Mouse (Mus musculus) liver, postnatal 0 days (tissue): ENCODE measurements around the gene Abcb7. TPM values are rescaled to one million over a fixed set of nuclear protein-coding genes. Genes with fewer than 3 reads are reported as not detected.
"Not testable (repeated sequence)": the region's sequence is repeated elsewhere in the genome, so short reads cannot be mapped to it uniquely, and the experiment has no call there.

Source experiments
- ATAC-seq: fragments of 200-750 bp; cut with Nextera tagmentation; 2 replicates; pipeline ENCODE4 v1.8.0; 2017; ENCODE audit warnings: mild to moderate bottlenecking, moderate library complexity
- DNase-seq: peaks from one replicate; pipeline ENCODE4 v3.0.0-alpha.2; 2016
- H3K27ac ChIP-seq: fragments of 300-500 bp; sonication (generic); 2 replicates; pipeline ENCODE4 v1.5.1; 2014; ENCODE audit warnings: antibody characterized with exemption, moderate library complexity, mild to moderate bottlenecking, low read depth
- H3K27me3 ChIP-seq: fragments of 300-500 bp; sonication (generic); 2 replicates; pipeline ENCODE4 v1.6.1; 2014; ENCODE audit warnings: low read length, control low read depth, mixed read lengths; ENCODE audit not compliant: insufficient read depth
- H3K36me3 ChIP-seq: fragments of 300-500 bp; sonication (generic); replicated peaks from 2 replicates; pipeline ENCODE4 v1.6.1; 2014; ENCODE audit warnings: mild to moderate bottlenecking, control low read depth, low read length, moderate library complexity, mixed read lengths; ENCODE audit not compliant: insufficient read depth
- H3K4me1 ChIP-seq: fragments of 300-500 bp; sonication (generic); 2 replicates; pipeline ENCODE4 v1.6.1; 2014; ENCODE audit warnings: antibody characterized with exemption, mild to moderate bottlenecking, control low read depth; ENCODE audit not compliant: insufficient read depth
- H3K4me2 ChIP-seq: fragments of 300-500 bp; sonication (generic); 2 replicates; pipeline ENCODE4 v1.6.1; 2014; ENCODE audit warnings: low read depth, mild to moderate bottlenecking, low read length, moderate library complexity, mixed read lengths
- H3K4me3 ChIP-seq: fragments of 300-500 bp; sonication (generic); 2 replicates; pipeline ENCODE4 v1.5.1; 2014; ENCODE audit warnings: low read depth, low read length
- H3K9ac ChIP-seq: fragments of 300-500 bp; sonication (generic); replicated peaks from 2 replicates; pipeline ENCODE4 v1.6.1; 2014; ENCODE audit warnings: mild to moderate bottlenecking, moderate library complexity
- H3K9me3 ChIP-seq: fragments of 300-500 bp; sonication (generic); 2 replicates; pipeline ENCODE4 v1.6.1; 2016; ENCODE audit warnings: mild to moderate bottlenecking, control low read depth, low read length, mixed read lengths
- CTCF ChIP-seq: sonication (generic); IDR thresholded peaks from 2 replicates; pipeline ENCODE4 v1.5.1; 2016; ENCODE audit warnings: antibody characterized with exemption, low read depth
- EP300 ChIP-seq: IDR thresholded peaks from 2 replicates; pipeline ENCODE4 v1.6.1; 2016; ENCODE audit warnings: antibody characterized with exemption, low read depth, mild to moderate bottlenecking
- WGBS: fragments of 180-500 bp; shearing (Covaris S2); extraction: QIAGEN DNeasy Blood & Tissue Kit; methylation state at CpG from one replicate; pipeline ENCODE4 v1.1.7; 2014; ENCODE audit not compliant: insufficient replicate concordance; 5-methylcytosine and 5-hydroxymethylcytosine counted together
- polyA plus RNA-seq: library from polyadenylated mRNA; unstranded; fragments of >200 nt; fragmentation: Nextera tagmentation; extraction: Ambion mirVana; gene quantifications from 2 replicates; pipeline ENCODE4 v1.2.1, GENCODE M21; 2015

Gene Abcb7
- polyA plus RNA-seq, 1 experiment from 2014 or later: 5.5 TPM

DNA sequence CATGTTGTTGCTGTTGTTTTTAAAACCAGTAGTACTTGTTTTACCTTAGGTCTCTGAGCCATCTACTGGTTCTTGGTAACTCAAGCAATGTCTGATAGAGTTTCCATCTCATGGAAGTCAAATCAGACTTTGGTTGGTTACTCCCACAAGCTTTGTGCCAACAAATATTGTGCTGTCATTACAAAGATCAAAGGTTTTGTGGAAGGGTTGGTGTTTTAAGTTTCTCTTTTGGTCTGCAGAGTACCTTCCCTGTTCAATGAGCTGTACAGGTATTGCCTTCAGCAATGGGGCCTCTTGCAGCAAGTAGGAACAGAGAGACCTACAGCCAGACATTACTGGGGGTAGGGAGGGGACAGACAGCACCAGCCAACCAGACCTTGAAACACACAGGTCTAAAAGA lies 5.5 kb downstream of the Abcb7 start:
- Histone ChIP-seq H3K4me3 (no peak overlapping the region), H3K27ac (no peak overlapping the region), H3K27me3 (no peaks in the 10 kb centered on the region), H3K4me1 (no peaks in the 10 kb centered on the region), H3K9me3 (no peaks in the 10 kb centered on the region), H3K36me3 (no peaks in the 10 kb centered on the region), H3K9ac (no peak overlapping the region), H3K4me2 (peak overlapping the region; percentile 16; the same call in 1 of the 2 replicates)
- TF ChIP-seq EP300 (no peak), CTCF (no peak)
- ATAC-seq: peak; percentile 36
- no peak for DNase-seq

DNA sequence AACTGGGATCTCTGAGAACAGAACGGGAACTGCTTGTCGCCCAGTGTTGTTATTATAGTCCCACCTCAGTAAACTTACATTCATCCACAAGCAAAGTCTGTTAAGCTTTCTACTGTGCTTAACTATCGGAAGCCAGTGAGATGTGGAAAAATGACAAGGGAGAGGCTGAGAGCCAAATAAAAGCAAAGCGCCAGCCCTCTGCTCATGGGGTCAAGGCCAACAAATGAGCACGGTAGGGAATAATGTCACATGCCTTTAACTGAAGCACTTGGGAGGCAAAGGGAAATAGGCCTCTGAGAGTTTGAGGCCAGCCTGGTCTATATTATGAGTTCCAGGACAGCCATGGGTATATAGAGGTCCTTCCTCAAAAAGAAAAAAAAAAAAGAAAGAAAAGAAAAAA lies 11.2 kb downstream of the Abcb7 start:
- Histone ChIP-seq H3K9ac (no peak overlapping the region), H3K4me3 (no peak overlapping the region), H3K27ac (no peak overlapping the region), H3K36me3 (no peaks in the 10 kb centered on the region), H3K4me2 (no peak overlapping the region), H3K4me1 (no peaks in the 10 kb centered on the region), H3K9me3 (no peaks in the 10 kb centered on the region), H3K27me3 (no peaks in the 10 kb centered on the region)
- DNase-seq (no peak), ATAC-seq (no peak)
- TF ChIP-seq CTCF (no peak), EP300 (no peak)
- 69% methylated on average over 5 of the region's 5 CpGs for WGBS

DNA sequence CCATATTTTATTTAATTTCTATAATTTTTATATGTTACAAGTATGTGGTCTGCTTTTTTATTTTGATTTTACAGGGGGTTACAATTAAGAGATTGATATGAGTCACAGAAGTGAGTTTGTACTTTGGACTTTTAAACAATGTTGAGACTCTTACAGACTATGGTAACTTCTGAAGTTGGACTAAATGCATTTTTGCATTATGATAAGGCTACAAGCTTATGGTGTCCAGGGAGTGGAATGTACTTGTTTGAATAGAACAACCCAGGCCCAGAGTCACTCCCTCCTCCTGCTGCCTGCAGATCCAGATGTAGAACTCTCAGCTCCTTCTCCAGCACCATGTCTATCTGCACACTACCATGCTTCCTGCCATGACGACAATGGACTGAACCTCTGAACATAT lies 12.5 kb downstream of the Abcb7 start:
- DNase-seq: no peak
- ATAC-seq: no peak
- H3K4me2 ChIP-seq: no peak overlapping the region
- H3K27ac ChIP-seq: no peak overlapping the region
- 89% methylated on average over 1 of the region's 1 CpGs for WGBS
- TF ChIP-seq CTCF (no peak), EP300 (no peak)
- no peaks in the 10 kb centered on the region for H3K27me3 ChIP-seq
- H3K9ac ChIP-seq: no peak overlapping the region
- H3K4me3 ChIP-seq: no peak overlapping the region
- no peaks in the 10 kb centered on the region for H3K36me3 ChIP-seq
- no peaks in the 10 kb centered on the region for H3K9me3 ChIP-seq
- H3K4me1 ChIP-seq: no peaks in the 10 kb centered on the region

DNA sequence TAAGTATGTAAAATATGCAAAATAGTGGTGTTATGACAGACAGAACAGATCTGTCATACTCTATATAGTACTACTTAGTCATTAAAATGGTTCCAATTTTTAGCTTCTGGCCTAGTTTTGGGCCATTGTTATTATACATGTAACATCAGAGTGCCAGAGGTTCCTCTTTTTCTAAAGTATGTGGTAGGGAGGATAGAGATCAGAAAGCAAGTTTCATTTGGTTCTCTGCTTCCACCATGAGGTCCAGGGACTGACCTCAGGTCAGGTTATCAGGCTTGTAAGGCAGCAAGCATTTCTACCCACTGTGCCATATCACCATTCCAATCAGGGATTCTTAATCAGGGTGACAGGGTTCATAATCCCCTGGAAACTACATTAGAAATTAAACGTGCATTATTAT lies 16.1 kb downstream of the Abcb7 start:
- Histone ChIP-seq H3K4me2 (no peak overlapping the region), H3K4me3 (no peak overlapping the region), H3K9ac (no peak overlapping the region), H3K27ac (no peak overlapping the region), H3K36me3 (no peaks in the 10 kb centered on the region), H3K27me3 (0 out of 2 replicates have a peak, but pooled peaks cover 2% of the 10 kb centered on the region), H3K4me1 (no peaks in the 10 kb centered on the region), H3K9me3 (no peaks in the 10 kb centered on the region)
- WGBS: 56% methylated on average over 1 of the region's 1 CpGs
- TF ChIP-seq EP300: no peak
- TF ChIP-seq CTCF: no peak
- ATAC-seq (no peak), DNase-seq (no peak)

DNA sequence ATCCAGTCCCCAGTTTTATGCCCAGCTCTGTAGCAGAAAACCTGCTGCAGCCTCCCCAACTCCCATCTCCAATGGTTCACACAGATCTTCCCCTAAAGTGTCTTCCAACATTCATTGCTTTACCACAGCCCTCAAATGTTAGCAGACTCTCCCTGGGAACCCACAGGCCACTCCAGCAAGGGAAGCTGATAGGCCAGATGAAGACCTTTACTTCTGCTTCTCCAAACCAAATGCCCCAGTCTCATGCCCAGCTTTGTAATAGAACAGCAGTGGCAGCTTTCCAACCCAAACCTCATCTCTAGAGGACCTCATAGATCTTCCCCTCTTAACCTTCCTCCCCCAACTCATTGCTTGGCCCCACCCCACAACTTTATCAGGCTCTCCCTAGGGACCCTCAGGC lies 54.0 kb downstream of the Abcb7 start:
- no peak overlapping the region for H3K9ac ChIP-seq
- no peaks in the 10 kb centered on the region for H3K27me3 ChIP-seq
- H3K4me2 ChIP-seq: no peak overlapping the region
- DNase-seq: no peak
- no peaks in the 10 kb centered on the region for H3K36me3 ChIP-seq
- no peaks in the 10 kb centered on the region for H3K9me3 ChIP-seq
- TF ChIP-seq CTCF (no peak), EP300 (no peak)
- ATAC-seq: no peak
- H3K4me3 ChIP-seq: no peak overlapping the region
- no peak overlapping the region for H3K27ac ChIP-seq
- H3K4me1 ChIP-seq: no peaks in the 10 kb centered on the region

DNA sequence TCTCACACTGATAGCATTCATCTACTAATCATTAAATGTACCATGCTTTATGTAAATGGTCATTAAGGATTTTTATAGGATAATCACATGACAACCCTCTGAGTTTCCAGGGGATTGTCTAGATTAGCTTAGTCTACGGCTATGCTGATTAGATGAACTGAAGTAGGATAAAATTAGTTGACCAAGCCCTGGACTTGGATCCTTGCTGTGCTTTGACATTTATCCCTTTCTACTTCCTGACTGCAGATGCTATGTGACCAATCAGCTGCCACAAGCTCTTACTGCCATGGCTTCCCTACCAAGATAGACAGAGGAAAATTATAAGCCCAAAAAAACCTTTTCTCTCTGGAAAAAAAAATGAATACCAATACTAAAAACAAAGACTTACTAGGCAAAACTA lies 57.8 kb downstream of the Abcb7 start:
- 63% methylated on average over 1 of the region's 1 CpGs for WGBS
- no peak for ATAC-seq
- H3K9me3 ChIP-seq: no peaks in the 10 kb centered on the region
- H3K36me3 ChIP-seq: no peaks in the 10 kb centered on the region
- H3K27ac ChIP-seq: no peak overlapping the region
- H3K4me3 ChIP-seq: no peak overlapping the region
- H3K9ac ChIP-seq: no peak overlapping the region
- no peaks in the 10 kb centered on the region for H3K27me3 ChIP-seq
- no peak overlapping the region for H3K4me2 ChIP-seq
- no peaks in the 10 kb centered on the region for H3K4me1 ChIP-seq
- no peak for DNase-seq
- TF ChIP-seq CTCF (no peak), EP300 (no peak)

DNA sequence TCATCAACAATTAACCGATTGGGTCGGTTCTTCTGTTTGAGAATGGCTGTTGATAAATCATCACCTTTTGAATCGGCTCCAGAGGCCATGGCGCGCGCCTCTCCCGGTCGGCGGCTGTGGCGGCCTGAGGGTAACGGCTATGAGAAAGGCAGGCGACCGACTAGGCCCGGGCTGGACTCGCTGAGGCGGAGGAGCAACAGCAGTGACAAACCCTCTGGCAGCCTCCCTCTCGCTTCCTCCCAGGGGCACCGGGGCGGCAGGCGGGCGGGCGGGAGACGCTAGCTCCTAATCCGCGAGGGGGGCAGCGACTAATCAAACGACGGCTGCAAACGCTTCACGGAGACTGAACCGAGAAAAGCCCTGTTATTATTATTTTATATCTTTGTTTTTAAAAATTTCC lies 65.5 kb downstream of the Abcb7 start:
- not testable (repeated sequence) for H3K4me1 ChIP-seq, H3K36me3 ChIP-seq, H3K27ac ChIP-seq, H3K9me3 ChIP-seq, H3K4me3 ChIP-seq, DNase-seq, H3K27me3 ChIP-seq, H3K9ac ChIP-seq, H3K4me2 ChIP-seq
- WGBS: 92% methylated on average over 22 of the region's 31 CpGs
- ATAC-seq: peak; percentile 75
